Mouse (Mus musculus) forebrain, embryonic 16.5 days (tissue): ENCODE data around the gene Zfp979. TPM values are rescaled to one million over a fixed set of nuclear protein-coding genes. Genes with fewer than 3 reads are reported as not detected.
"Not testable (repeated sequence)": the region's sequence is repeated elsewhere in the genome, so short reads cannot be mapped to it uniquely, and the experiment has no call there.

ENCODE experiments used
- ATAC-seq: fragments of 200-750 bp; cut with Nextera tagmentation; 2 replicates; pipeline ENCODE4 v1.8.0; 2017; ENCODE audit warnings: mild to moderate bottlenecking, moderate library complexity
- H3K27ac ChIP-seq: fragments of 300-500 bp; sonication (generic); 2 replicates; pipeline ENCODE4 v1.5.1; 2014; ENCODE audit warnings: low read length, control low read depth
- H3K27me3 ChIP-seq: fragments of 300-500 bp; sonication (generic); replicated peaks from 2 replicates; pipeline ENCODE4 v1.6.1; 2014; ENCODE audit warnings: low read length; ENCODE audit not compliant: control insufficient read depth, insufficient read depth
- H3K36me3 ChIP-seq: fragments of 300-500 bp; sonication (generic); 2 replicates; pipeline ENCODE4 v1.6.1; 2014; ENCODE audit not compliant: control insufficient read depth, insufficient read depth
- H3K4me1 ChIP-seq: fragments of 300-500 bp; sonication (generic); replicated peaks from 2 replicates; pipeline ENCODE4 v1.6.1; 2014; ENCODE audit warnings: low read length; ENCODE audit not compliant: control insufficient read depth, insufficient read depth
- H3K4me2 ChIP-seq: fragments of 300-500 bp; sonication (generic); 2 replicates; pipeline ENCODE4 v1.6.1; 2014; ENCODE audit warnings: mild to moderate bottlenecking, low read length, control low read depth
- H3K4me3 ChIP-seq: fragments of 300-500 bp; sonication (generic); replicated peaks from 2 replicates; pipeline ENCODE4 v1.5.1; 2014; ENCODE audit warnings: mild to moderate bottlenecking, low read length, control low read depth
- H3K9ac ChIP-seq: fragments of 300-500 bp; sonication (generic); replicated peaks from 2 replicates; pipeline ENCODE4 v1.6.1; 2014; ENCODE audit warnings: low read depth, low read length, control low read depth
- H3K9me3 ChIP-seq: fragments of 300-500 bp; sonication (generic); 2 replicates; pipeline ENCODE4 v1.6.1; 2016; ENCODE audit warnings: low read length; ENCODE audit not compliant: control insufficient read depth
- WGBS: fragments of 180-500 bp; shearing (Covaris S2); extraction: QIAGEN DNeasy Blood & Tissue Kit; methylation state at CpG from one replicate; pipeline ENCODE4 v1.1.7; 2014; 5-methylcytosine and 5-hydroxymethylcytosine counted together
- polyA plus RNA-seq: library from polyadenylated mRNA; unstranded; fragments of >200 nt; fragmentation: Nextera tagmentation; extraction: Ambion mirVana; gene quantifications from 2 replicates; pipeline ENCODE4 v1.2.1, GENCODE M21; 2015

Zfp979 gene
- polyA plus RNA-seq, 1 experiment from 2014 or later, result 0.87 TPM

- H3K4me1 ChIP-seq, result no peaks in the 10 kb centered on the region
- H3K9me3 ChIP-seq, result peaks cover 11% of the 10 kb centered on the region
- no peak overlapping the region for H3K9ac ChIP-seq
- 70% methylated on average over 1 of the region's 1 CpGs for WGBS
- H3K36me3 ChIP-seq, result no peaks in the 10 kb centered on the region
- no peak for ATAC-seq
- no peak overlapping the region for H3K4me3 ChIP-seq
- H3K27ac ChIP-seq, result no peak overlapping the region
- H3K4me2 ChIP-seq, result no peak overlapping the region
- H3K27me3 ChIP-seq, result no peaks in the 10 kb centered on the region
These were observed 44.6 kb downstream of the Zfp979 start for GRCm38 (mm10) chr4:147597685-147598084.

- H3K27ac ChIP-seq, H3K4me1 ChIP-seq, H3K9me3 ChIP-seq, H3K36me3 ChIP-seq, H3K9ac ChIP-seq, H3K4me2 ChIP-seq, H3K27me3 ChIP-seq, ATAC-seq, H3K4me3 ChIP-seq: not testable (repeated sequence)
- WGBS, result 82% methylated on average over 3 of the region's 3 CpGs
These were observed 47.7 kb downstream of the Zfp979 start for GRCm38 (mm10) chr4:147594630-147595029.

- no peak overlapping the region for H3K4me2 ChIP-seq
- H3K9me3 ChIP-seq, result peaks cover 12% of the 10 kb centered on the region
- no peak for ATAC-seq
- no peak overlapping the region for H3K9ac ChIP-seq
- no peaks in the 10 kb centered on the region for H3K4me1 ChIP-seq
- H3K36me3 ChIP-seq, result no peaks in the 10 kb centered on the region
- H3K4me3 ChIP-seq, result no peak overlapping the region
- H3K27me3 ChIP-seq, result no peaks in the 10 kb centered on the region
- WGBS, result 61% methylated on average over 1 of the region's 1 CpGs
- H3K27ac ChIP-seq, result no peak overlapping the region
These were observed 55.5 kb downstream of the Zfp979 start for GRCm38 (mm10) chr4:147586511-147587473.

GRCm38 (mm10) chr4:147579371-147579770 is 62.9 kb downstream of the Zfp979 start:
- not testable (repeated sequence) for ATAC-seq, H3K9ac ChIP-seq, H3K27ac ChIP-seq, H3K4me1 ChIP-seq, H3K4me2 ChIP-seq, H3K4me3 ChIP-seq, H3K27me3 ChIP-seq, H3K36me3 ChIP-seq
- peaks cover 10% of the 10 kb centered on the region for H3K9me3 ChIP-seq
- 91% methylated on average over 4 of the region's 4 CpGs for WGBS

GRCm38 (mm10) chr4:147571156-147571555 is 71.2 kb downstream of the Zfp979 start:
- H3K9me3 ChIP-seq, H3K27ac ChIP-seq, H3K4me1 ChIP-seq, ATAC-seq, H3K4me3 ChIP-seq, H3K9ac ChIP-seq, H3K4me2 ChIP-seq, H3K36me3 ChIP-seq, H3K27me3 ChIP-seq: not testable (repeated sequence)
- 90% methylated on average over 8 of the region's 8 CpGs for WGBS

GRCm38 (mm10) chr4:147565426-147566220 is 76.7 kb downstream of the Zfp979 start:
- H3K4me3 ChIP-seq, result no peak overlapping the region
- H3K9me3 ChIP-seq, result peaks cover 5% of the 10 kb centered on the region
- no peak overlapping the region for H3K9ac ChIP-seq
- no peak for ATAC-seq
- WGBS, result 74% methylated on average over 6 of the region's 6 CpGs
- no peaks in the 10 kb centered on the region for H3K27me3 ChIP-seq
- no peak overlapping the region for H3K4me2 ChIP-seq
- H3K27ac ChIP-seq, result no peak overlapping the region
- no peaks in the 10 kb centered on the region for H3K36me3 ChIP-seq
- H3K4me1 ChIP-seq, result no peaks in the 10 kb centered on the region

Other genes starting within 250 kb of the Zfp979 start
- 2.9 and 3.4 TPM in 2 replicates for gene Zfp982, start 150.1 kb downstream of the Zfp979 start, polyA plus RNA-seq
- 0.30 and 0.37 TPM in 2 replicates for gene Gm16503, start 102.3 kb downstream of the Zfp979 start, polyA plus RNA-seq
- gene Zfp985, start 89.2 kb downstream of the Zfp979 start, polyA plus RNA-seq, result 0.09 TPM in 1 of 2 replicates, not detected in the other
- not detected in 2 replicates for gene Zfp534, start 60.0 kb upstream of the Zfp979 start, polyA plus RNA-seq
- 6.0 and 6.4 TPM in 2 replicates for gene Zfp984, start 167.3 kb upstream of the Zfp979 start, polyA plus RNA-seq
- 8.8 and 10.1 TPM in 2 replicates for gene Zfp933, start 205.9 kb upstream of the Zfp979 start, polyA plus RNA-seq
- 52.6 and 63.1 TPM in 2 replicates for gene Miip, start 226.3 kb upstream of the Zfp979 start, polyA plus RNA-seq
- 12.9 and 14.3 TPM in 2 replicates for gene Fv1, start 226.5 kb upstream of the Zfp979 start, polyA plus RNA-seq